Mouse (Mus musculus) limb, embryonic 14.5 days (tissue): ENCODE measurements at regions not wholly inside any gene's neighbourhood (a gene's known extent, or its start where the extent isn't known, plus 50 kb on each side); places are given as distances from the start of the nearest gene placed in this dataset.

Source experiments
- ATAC-seq: fragments of 200-750 bp; cut with Nextera tagmentation; 2 replicates; pipeline ENCODE4 v1.8.0; 2017; ENCODE audit warnings: low read depth, moderate number of reproducible peaks, moderate TSS enrichment; ENCODE audit not compliant: low FRiP score
- DNase-seq: peaks from one replicate; pipeline ENCODE4 v3.0.0-alpha.2; 2015; ENCODE audit warnings: low spot score
- H3K27ac ChIP-seq: fragments of 300-500 bp; sonication (generic); replicated peaks from 2 replicates; pipeline ENCODE4 v1.5.1; 2014; ENCODE audit warnings: low read depth, mild to moderate bottlenecking, low read length, moderate library complexity, mixed read lengths
- H3K27me3 ChIP-seq: fragments of 300-500 bp; sonication (generic); 2 replicates; pipeline ENCODE4 v1.6.1; 2014; ENCODE audit warnings: low read length, mixed read lengths; ENCODE audit not compliant: control insufficient read depth, insufficient read depth
- H3K36me3 ChIP-seq: fragments of 300-500 bp; sonication (generic); 2 replicates; pipeline ENCODE4 v1.6.1; 2014; ENCODE audit warnings: mild to moderate bottlenecking, low read length, moderate library complexity, mixed read lengths; ENCODE audit not compliant: control insufficient read depth, insufficient read depth
- H3K4me1 ChIP-seq: fragments of 300-500 bp; sonication (generic); 2 replicates; pipeline ENCODE4 v1.6.1; 2014; ENCODE audit warnings: antibody characterized with exemption, low read length, mixed read lengths; ENCODE audit not compliant: control insufficient read depth, insufficient read depth
- H3K4me2 ChIP-seq: fragments of 300-500 bp; sonication (generic); replicated peaks from 2 replicates; pipeline ENCODE4 v1.6.1; 2014; ENCODE audit warnings: low read depth, mild to moderate bottlenecking, low read length, moderate library complexity; ENCODE audit not compliant: severe bottlenecking
- H3K4me3 ChIP-seq: fragments of 300-500 bp; sonication (generic); replicated peaks from 2 replicates; pipeline ENCODE4 v1.5.1; 2014; ENCODE audit warnings: low read length
- H3K9ac ChIP-seq: fragments of 300-500 bp; sonication (generic); 2 replicates; pipeline ENCODE4 v1.6.1; 2014; ENCODE audit warnings: mild to moderate bottlenecking, low read depth, low read length, moderate library complexity; ENCODE audit not compliant: severe bottlenecking
- H3K9me3 ChIP-seq: fragments of 300-500 bp; sonication (generic); 2 replicates; pipeline ENCODE4 v1.6.1; 2016; ENCODE audit warnings: low read length; ENCODE audit not compliant: control insufficient read depth
- POLR2A ChIP-seq: fragments of 200-500 bp; IDR thresholded peaks from 2 replicates; pipeline ENCODE4 v1.8.0; 2012; ENCODE audit warnings: inconsistent platforms, mild to moderate bottlenecking, moderate library complexity, borderline replicate concordance; ENCODE audit not compliant: insufficient read depth, insufficient read length; ENCODE audit errors: extremely low read depth
- whole genome bisulfite sequencing: fragments of 180-500 bp; shearing (Covaris S2); extraction: QIAGEN DNeasy Blood & Tissue Kit; methylation state at CpG from one replicate; pipeline ENCODE4 v1.1.7; 2014; 5-methylcytosine and 5-hydroxymethylcytosine counted together

- Histone ChIP-seq H3K9ac (no peak overlapping the region), H3K4me1 (no peaks in the 10 kb centered on the region), H3K9me3 (no peaks in the 10 kb centered on the region), H3K36me3 (no peaks in the 10 kb centered on the region), H3K4me2 (no peak overlapping the region), H3K4me3 (no peak overlapping the region), H3K27me3 (no peaks in the 10 kb centered on the region), H3K27ac (no peak overlapping the region)
- WGBS, result 87% methylated on average over 1 of the region's 1 CpGs
- ATAC-seq (no peak), DNase-seq (no peak)
- no peak for TF ChIP-seq POLR2A
These were observed 130.7 kb upstream of the Gprin3 start for GRCm38 (mm10) chr6:59556668-59557310.

- Histone ChIP-seq H3K4me3 (no peak overlapping the region), H3K27me3 (no peaks in the 10 kb centered on the region), H3K9ac (no peak overlapping the region), H3K4me1 (no peaks in the 10 kb centered on the region), H3K36me3 (no peaks in the 10 kb centered on the region), H3K27ac (no peak overlapping the region), H3K4me2 (no peak overlapping the region), H3K9me3 (no peaks in the 10 kb centered on the region)
- ATAC-seq (no peak), DNase-seq (no peak)
- WGBS, result 56% methylated on average over 2 of the region's 2 CpGs
- no peak for TF ChIP-seq POLR2A
These were observed 110.9 kb upstream of the Gprin3 start for GRCm38 (mm10) chr6:59537025-59537424.

GRCm38 (mm10) chr6:59524940-59525265 is 98.8 kb upstream of the Gprin3 start:
- WGBS, result 63% methylated on average over 1 of the region's 1 CpGs
- no peak for TF ChIP-seq POLR2A

GRCm38 (mm10) chr6:59524095-59524939 is 98.2 kb upstream of the Gprin3 start:
- Histone ChIP-seq H3K27me3 (no peaks in the 10 kb centered on the region), H3K4me2 (no peak overlapping the region), H3K36me3 (no peaks in the 10 kb centered on the region), H3K27ac (no peak overlapping the region), H3K4me1 (no peaks in the 10 kb centered on the region), H3K4me3 (no peak overlapping the region), H3K9ac (no peak overlapping the region), H3K9me3 (no peaks in the 10 kb centered on the region)
- ATAC-seq, result no peak
- no peak for TF ChIP-seq POLR2A
- 83% methylated on average over 1 of the region's 1 CpGs for WGBS
- DNase-seq, result no peak

More at GRCm38 (mm10) chr6:59524940-59525265, 98.8 kb upstream of the Gprin3 start:
- Histone ChIP-seq H3K27me3 (no peaks in the 10 kb centered on the region), H3K4me2 (no peak overlapping the region), H3K4me1 (no peaks in the 10 kb centered on the region), H3K9me3 (no peaks in the 10 kb centered on the region), H3K27ac (no peak overlapping the region), H3K4me3 (no peak overlapping the region), H3K36me3 (no peaks in the 10 kb centered on the region), H3K9ac (no peak overlapping the region)
- DNase-seq (no peak), ATAC-seq (no peak)

- no peak overlapping the region for H3K9ac ChIP-seq
- no peaks in the 10 kb centered on the region for H3K36me3 ChIP-seq
- H3K4me2 ChIP-seq, result no peak overlapping the region
- no peaks in the 10 kb centered on the region for H3K4me1 ChIP-seq
- H3K27me3 ChIP-seq, result no peaks in the 10 kb centered on the region
- DNase-seq (no peak), ATAC-seq (no peak)
- TF ChIP-seq POLR2A, result no peak
- H3K4me3 ChIP-seq, result no peak overlapping the region
- H3K9me3 ChIP-seq, result no peaks in the 10 kb centered on the region
- no peak overlapping the region for H3K27ac ChIP-seq
These were observed 96.9 kb upstream of the Gprin3 start for GRCm38 (mm10) chr6:59522960-59523359.
